Mouse (Mus musculus) c-Kit-positive CD71-positive TER-119-negative erythroid progenitor cells, embryonic 14.5 days (primary cell): Measurements from ENCODE around the gene Nphs1.

ENCODE experiments used
- DNase-seq: peaks from one replicate; pipeline ENCODE4 v3.0.0-alpha.2; 2013; ENCODE audit warnings: low read depth

Gene Nphs1

DNA sequence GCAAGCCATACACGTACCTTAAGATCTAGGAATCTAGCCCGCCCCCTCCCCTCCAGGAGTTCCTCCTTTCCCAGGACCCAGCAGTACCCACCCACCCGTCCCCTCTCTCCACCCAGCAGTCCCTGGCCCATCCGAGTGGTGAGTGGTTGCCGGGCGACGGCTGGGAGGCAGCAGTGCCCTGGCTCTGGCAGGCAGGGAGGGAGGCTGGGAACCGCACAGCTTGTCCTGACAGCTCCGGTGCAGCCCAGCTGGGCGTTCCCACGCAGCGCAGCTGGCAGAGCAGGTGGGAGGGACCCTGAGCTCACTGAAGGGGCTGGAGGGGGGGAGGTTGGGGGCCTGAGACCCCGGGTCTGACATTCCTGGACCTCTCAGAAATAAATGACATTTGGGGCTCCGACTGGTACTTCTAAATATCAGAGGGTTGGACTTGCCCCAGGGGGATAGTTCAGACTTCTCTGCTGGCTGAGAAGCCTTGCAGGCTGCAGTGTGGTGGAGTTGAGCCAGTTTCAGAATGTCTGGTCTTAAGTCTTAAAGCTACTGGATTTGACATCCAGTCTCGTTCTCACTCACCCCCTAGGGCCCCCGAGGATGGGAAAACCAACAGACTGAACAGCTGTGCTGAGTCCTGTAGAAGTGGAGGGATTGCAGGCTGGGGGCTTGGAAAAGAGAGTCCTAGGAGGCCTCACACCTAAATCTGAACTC is at the start of gene Nphs1, which contains the start of gene Kirrel2:
Gene Nphs1, plus strand, starts transcription at position 687 of the 702 bp plus-strand sequence.
Gene Kirrel2, minus strand, starts transcription at position 62 of the 702 bp plus-strand sequence.
- no peak for DNase-seq

- no peak for DNase-seq
Measured at GRCm38 (mm10) chr7:30408639-30409038, 49.5 kb upstream of the Nphs1 start.

DNA sequence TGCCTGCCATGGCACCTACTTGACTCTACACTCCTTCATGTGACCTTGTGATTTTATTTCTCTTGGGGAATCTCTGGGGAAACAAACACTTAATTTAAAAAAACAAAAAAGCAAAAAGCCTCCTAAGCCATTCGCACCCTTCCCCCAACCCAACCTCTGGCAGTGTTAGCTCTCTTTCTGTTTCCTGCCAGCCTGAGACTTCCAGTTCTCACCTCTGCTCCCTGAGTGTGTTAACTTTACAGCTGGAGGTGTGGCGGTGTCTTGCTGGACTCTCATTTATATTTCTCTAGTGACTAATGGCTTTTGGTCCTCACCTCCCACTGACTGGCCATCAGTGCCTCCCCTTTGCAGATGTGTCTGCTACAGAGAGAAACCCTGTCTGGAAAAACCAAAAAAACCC is 48.3 kb upstream of the Nphs1 start:
- no peak for DNase-seq

DNA sequence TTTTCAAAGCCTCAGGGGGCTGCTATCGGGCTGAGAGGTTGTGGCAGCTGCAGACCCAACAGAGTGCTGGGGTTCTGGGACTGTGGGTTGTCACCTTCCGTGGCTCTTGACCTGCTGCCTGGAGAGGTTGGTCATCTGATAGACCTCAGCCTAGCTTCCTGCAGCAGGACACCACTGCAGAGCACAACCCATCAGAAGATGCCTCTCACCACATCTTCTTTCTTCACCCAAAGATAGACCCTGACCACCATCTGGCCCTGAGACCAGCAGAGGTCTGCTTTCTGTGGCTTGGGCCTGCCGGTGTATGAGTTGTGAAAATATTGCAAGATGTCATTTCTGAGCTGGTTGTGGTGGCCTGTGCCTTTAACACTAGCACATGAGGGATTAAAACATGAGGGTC is 47.1 kb upstream of the Nphs1 start:
- no peak for DNase-seq

DNA sequence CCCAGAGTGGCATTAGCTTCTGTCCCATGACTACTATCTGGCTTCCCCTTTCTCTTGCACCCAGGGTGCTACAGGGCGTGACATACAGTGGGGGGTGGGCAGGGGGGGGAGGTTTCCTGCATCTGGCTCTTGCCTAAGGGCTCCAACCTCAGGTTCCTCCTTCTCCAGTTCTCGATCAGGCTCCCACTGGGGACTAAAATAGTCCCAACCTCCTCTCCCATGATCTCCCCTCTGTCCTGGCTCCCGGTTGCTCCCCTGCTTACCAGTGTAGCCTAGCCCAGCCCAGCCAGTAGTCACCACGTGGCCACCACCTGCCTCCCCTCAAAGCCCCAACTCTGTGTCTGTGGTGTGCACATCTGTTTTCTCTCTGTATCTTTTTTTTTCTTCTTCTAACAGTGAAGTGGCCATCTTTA is 45.4 kb upstream of the Nphs1 start:
- no peak for DNase-seq

DNA sequence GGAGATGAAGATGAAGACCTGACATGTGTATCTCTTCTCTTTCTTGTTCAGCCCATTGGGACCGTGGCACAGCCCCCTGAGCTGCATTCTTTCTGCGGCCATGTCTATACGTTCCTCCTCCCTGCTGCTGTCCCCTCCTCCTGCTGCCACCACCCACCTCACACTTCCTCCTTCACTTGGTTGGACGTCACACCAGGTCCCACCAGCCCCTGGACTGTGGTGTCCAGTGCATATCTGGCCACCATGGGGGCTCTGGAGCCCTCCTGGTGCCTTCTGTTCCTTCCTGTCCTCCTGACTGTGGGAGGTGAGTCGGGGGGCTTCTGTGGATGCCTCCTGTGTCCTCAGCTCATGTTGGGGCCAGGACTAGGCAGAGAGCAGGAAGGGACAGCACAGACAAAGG is 44.5 kb upstream of the Nphs1 start, which contains the start of gene Tyrobp:
Gene Tyrobp, plus strand, starts transcription at position 165 of the 400 bp plus-strand sequence.
- no peak for DNase-seq

GRCm38 (mm10) chr7:30417856-30418255 is 40.3 kb upstream of the Nphs1 start:
- no peak for DNase-seq

DNA sequence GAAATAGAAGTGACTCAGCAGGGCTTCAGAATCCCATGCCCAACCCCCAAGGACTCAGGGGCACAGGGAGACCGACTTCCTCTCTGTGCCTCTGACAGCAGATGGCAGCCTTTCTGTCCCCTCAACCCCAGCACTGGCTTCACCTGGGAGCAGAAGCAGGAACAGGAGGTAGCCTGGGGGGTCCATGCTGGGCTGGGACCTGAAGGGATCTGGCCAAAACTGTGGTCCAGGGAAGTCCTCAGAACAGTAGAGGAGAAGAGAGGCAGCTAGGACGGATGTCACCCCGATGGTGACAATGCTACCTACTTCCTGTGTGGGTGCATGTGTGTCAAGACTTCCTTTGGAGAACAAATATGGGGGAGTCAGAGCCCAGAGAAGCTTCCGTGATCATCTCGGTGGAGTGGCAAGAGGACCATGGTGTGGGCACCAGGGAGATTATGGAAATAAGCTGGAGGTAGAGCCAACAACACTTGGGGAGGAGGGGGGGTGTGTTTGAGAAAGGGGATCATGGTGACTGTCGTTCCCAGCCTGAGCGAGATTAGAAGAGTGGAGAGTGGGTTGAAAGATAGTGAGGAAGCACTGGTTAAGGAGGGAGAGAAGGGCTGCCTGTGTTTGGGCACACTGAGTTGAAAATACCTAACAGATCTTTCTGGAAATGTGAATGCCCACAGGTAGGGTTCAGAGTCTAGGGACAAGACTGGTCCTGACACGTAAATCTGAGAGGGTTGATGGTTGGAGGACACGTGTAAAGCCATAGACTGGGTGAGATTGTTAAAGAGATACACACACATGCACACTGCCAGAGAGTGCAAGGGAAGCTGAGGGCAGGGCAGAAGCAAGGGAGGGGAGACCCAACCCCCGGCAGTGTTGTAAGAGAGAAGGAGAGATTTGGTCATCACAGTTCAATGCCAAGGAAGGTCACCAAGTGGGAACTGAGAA is 38.3 kb upstream of the Nphs1 start, which contains the start of gene Hcst:
Gene Hcst, minus strand, starts transcription at position 294 of the 939 bp plus-strand sequence.
- no peak for DNase-seq

DNA sequence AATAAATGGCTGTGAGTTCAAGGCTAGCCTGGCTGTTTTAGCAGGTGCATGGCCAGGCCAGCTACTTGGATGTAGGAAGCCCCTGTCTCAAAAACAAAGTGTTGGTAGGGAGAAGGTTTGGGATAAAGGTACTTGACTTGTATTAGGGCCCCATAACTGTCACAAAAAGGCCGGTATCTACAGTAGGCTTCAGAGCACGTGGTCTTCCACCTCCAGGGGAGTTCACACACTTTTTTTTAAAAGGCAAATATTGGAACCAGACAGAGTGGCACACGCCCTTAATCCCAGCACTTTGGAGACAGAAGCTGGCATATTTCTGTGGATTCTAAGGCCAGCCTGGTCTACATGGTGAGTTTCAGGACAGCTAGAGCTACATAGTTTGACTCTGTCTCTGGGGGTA is 37.4 kb upstream of the Nphs1 start:
- DNase-seq: no peak

DNA sequence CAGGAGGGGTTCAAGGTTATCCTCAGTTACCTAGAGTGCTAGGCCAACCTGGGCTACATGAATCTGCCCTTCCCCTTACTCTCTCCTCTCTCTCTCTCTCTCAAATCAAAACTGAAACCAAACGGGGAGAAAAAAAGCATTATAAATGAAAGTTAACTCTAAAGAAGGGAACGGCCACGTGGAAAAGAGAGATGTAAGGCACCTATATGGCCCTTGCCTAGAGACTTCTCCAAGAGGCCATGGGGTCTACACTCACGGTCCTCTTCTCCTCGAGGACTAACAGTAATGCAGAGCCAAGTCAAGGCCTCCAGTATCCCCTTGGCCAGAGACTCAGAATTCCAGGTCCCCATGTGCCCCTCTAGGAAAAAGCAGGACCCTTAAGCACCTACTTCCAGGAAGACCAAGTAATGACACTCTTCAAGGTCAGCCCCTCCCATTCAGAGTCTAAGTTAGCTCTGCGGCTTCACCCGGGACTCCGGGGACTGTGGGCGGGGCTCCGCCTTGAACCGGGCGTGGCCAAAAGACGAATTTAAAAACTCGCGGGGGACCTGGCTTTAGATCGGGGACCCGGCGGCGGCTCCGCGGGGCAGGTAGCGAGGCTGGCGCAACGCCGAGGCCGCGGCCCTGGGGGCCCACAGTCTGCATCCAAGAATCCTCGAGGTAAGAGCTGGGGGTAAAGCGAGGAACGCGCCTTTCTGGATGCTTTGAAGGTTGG is 36.8 kb upstream of the Nphs1 start, which contains the start of gene Nfkbid:
Gene Nfkbid, plus strand, starts transcription at position 558 of the 715 bp plus-strand sequence.
- DNase-seq: peak; percentile 57

DNA sequence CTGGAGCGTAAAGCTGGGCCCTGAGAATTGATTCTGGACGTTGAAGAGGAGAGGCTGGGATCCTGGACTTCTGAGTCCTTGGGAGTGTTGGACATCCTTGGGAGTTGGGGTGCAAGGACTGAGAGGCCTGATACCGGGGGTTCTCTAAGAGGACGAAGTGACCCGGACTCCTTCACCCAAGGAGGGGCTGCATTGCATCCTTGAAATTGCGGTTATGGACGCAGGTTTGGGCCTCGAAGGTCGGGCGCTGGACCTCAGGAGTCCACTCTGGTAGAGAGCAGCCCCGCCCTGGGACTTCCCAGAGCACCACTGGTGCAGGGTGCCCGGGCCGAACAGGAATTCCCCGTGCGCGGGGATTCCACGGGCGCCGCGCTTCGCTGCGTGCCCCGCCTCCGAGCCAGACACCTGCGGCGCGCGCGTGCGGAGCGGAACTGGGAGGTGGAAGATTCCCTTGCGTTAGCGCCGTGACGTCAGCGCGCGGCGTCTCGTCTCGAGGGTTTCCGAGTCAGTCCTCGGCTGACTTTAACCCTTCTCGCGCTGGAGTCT is 36.2 kb upstream of the Nphs1 start:
- peak; percentile 59 for DNase-seq

DNA sequence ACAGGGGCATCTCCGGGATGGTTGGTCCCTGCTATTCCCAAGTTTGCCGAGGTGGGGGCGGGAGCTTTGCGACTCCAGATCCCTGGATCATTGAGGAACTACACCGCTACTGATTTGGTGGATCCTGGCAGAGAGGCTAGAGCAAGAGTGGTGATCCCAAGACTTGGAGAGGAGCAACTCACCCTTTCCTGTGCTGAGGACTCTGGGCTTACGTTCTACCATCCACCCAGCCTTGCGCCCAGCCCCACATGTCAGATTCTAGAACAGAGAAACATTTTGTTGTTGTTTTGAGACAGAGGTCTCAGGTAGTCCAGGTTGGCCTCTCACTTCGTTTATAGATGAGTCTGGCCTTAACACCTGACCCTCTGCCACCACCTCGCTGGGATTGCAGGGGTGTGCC is 35.6 kb upstream of the Nphs1 start:
- no peak for DNase-seq

GRCm38 (mm10) chr7:30423071-30423641 is 35.0 kb upstream of the Nphs1 start:
- DNase-seq: no peak

DNA sequence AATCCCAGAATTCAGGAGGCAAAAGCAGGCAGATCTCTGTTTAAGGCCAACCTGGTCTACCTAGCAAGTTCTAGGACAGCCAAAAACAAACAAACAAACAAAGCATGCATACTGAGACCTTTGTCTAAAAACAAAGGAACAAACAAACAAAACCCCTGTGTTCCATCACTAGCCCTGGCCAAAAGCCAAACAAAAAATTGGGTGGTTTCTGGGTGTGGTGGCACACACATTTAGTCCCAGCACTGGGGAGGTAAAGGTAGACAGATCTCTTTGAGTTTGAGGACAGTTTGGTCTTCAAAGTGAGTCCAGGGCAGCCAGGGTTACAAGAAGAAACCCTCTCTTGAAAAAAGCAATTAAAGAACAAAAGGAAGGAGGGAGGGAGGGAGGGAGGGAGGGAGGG is 28.8 kb upstream of the Nphs1 start:
- DNase-seq: no peak

- DNase-seq: no peak
Measured at GRCm38 (mm10) chr7:30430191-30430590, 27.9 kb upstream of the Nphs1 start.

- DNase-seq: no peak
Measured at GRCm38 (mm10) chr7:30431793-30432192, 26.3 kb upstream of the Nphs1 start.

DNA sequence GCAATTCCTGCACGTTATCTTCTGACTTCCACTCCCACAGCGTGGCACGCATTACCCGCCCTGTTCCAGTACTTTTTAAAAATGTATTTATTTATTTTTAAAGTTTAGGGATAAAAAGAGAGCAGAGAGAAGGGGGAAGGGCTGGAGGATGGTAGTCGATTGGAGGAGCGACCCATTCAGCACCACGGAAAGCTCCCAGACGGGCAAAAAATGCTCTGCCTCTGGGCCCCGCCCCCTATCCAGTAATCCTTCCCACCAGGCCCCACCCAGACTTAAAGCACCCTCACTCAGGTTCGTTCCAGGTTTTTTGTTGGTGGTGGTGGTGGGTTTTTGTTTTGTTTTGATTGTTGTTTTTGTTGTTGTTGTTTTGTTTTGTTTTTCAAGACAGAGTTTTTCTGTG is 23.9 kb upstream of the Nphs1 start:
- no peak for DNase-seq

DNA sequence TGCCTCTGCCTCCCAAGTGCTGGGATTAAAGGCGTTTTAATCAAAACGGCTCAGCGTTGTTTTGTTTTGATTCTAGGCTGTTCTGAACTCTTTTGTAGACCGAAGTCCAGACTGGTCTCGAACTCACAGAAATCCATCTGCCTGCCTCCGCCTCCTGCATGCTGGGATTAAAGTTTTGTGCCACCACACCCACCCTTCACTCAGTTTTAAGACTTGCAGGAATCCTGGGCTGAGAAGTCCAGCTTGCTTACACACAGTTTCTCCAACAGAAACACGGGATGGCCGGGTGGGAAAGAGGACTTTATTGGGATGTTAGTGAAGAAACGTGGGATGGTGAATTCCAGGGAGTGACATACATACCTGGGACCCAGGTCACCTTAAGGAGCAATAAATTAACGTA is 23.4 kb upstream of the Nphs1 start:
- DNase-seq: no peak

GRCm38 (mm10) chr7:30435156-30435555 is 23.0 kb upstream of the Nphs1 start:
- no peak for DNase-seq

DNA sequence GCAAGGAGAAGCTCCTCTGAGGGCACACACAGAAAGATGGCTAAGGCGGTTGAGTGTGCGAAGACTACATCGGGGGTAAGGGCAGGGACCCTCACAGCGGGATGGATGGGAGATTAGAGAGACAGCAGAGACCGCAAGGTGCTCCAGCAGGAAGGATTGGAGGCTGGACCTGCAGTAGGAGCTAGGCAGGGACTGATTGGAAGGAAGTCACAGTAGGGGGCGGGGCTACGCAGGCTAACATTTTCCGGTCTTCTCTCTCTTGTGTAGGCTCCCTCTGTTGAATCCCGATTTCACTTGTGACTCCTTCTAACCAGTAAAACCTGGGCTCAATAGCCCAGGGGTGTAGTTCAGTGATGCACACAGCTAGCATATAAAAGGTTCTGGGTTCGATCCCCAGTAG is 21.2 kb upstream of the Nphs1 start:
- no peak for DNase-seq

GRCm38 (mm10) chr7:30439734-30440133 is 18.4 kb upstream of the Nphs1 start:
- DNase-seq: no peak

DNA sequence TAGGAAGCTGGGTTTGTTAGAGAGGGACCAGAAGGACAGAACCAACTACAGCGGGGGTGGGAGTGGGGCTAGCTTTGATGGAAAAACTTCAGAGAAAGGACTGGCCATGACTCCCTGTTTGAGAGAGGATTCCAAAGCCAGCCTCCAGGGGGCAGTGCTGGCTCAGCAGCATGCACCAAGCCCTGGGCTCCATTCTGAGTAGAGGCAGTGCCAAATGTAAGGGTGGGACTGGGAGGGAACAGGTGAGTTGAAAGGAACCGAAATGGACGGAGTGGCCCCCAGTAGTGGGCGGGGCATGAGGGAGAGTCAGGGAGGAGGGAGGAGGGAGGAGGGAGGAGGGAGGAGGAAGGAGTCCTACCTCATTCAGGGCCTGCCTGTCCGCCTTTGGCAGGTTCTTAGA is 17.4 kb upstream of the Nphs1 start:
- DNase-seq: no peak
